Mouse (Mus musculus) frontal cortex, postnatal 36 days (tissue): Measurements from ENCODE around the gene Kirrel3.
A peak's percentile ranks its signal among the peaks of the same experiment; 100 is the strongest.

Experiments used
- DNase-seq, 2 experiments: peaks; one replicate each; pipeline ENCODE4 v3.0.0; 2022; ENCODE audit warnings: low spot score in 2 of 2

Kirrel3 gene

DNA sequence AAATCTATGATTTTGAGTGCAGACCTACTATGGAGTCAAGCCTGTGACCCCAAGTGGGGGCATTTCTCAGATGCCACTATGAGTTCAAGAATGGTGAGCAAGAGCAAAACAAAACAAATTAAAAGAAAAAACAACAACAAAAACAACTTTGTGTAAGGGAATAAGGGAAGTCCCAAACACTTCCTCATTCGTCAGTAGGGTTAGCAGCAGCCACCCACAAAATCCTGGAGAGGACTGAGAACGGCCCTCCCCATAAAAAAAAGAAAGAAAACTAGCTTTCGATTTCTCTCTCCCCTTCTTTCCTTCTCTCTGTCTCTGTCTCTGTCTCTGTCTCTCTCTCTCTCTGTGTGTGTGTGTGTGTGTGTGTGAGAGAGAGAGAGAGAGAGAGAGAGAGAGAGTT is 570.9 kb downstream of the Kirrel3 start:
- DNase-seq = no peak

DNA sequence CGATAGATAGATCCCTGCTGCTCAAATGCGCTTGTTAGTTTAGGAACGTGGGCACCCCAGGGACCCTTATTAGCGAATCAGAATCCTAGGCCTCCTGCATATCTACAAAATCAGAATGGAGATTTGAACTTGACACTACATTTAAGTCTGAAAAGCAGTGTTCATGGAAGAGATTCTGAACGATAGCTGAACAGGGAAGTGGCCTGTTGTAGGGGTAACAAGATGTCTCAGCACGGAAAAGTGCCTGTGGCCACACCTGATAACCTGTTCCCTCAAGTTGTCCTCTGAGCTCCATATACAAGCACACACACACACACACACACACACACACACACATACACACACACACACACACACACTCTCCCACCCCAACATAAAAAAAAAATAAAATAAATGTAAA is 571.9 kb downstream of the Kirrel3 start:
- no peak for DNase-seq

DNA sequence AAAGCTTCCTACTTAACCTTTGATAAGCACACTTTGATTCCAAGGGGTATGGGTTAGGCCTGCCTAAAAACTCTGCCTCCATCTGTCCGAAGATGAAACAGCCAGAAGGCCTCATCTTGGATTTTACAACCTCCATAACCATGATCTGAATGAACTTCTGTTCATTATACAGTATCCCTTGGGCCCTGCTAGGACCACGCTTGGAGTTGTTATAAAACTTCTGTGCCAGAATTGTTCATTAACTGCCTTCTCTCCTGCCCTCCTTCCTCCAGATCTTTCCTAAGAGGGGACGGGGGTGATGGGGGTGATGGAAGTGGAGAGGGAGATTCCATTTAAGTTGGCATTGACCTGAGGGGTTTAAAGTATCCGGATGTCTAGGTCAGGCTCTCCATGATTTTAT is 572.5 kb downstream of the Kirrel3 start:
- no peak for DNase-seq

DNA sequence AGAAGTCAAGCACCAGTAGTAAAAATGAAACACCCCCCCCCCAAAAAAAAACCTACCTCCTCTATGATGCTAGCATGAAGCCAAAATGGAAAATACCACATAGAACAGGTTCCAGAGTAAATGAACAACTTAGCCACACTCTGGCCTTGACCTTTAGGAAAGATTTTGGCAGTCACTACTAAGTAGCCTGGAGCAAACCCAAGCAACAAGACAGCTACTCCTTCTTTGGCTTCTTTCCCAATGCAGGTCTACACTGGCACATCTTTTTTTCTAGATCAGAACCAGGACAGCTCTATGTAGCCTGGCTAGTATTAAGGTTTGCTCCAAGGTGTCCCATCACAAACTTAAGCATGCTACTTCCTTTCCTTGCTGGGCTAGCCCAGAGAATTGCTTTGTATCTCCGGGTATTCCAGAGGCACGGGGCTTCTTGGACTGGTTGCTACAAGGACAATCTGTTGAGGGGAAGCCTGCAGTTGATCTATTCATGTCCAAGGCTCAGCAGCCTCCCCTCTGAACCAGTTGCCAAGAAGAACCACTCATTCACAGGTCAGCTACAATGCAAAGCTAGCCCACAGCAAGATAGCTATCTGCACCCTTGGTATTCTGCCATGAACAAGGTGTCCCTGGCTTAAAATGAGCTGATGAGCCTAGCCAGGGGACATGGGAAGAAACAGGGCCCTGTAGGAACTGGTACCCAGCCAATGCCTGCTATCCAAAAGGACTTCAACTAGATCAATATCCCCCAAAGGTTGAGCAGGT is 573.1 kb downstream of the Kirrel3 start:
- DNase-seq = peak in 1 of 2 experiments; percentile 0

GRCm38 (mm10) chr9:35059881-35060280 is 574.2 kb downstream of the Kirrel3 start:
- peak in 1 of 2 experiments; percentile 0 for DNase-seq

DNA sequence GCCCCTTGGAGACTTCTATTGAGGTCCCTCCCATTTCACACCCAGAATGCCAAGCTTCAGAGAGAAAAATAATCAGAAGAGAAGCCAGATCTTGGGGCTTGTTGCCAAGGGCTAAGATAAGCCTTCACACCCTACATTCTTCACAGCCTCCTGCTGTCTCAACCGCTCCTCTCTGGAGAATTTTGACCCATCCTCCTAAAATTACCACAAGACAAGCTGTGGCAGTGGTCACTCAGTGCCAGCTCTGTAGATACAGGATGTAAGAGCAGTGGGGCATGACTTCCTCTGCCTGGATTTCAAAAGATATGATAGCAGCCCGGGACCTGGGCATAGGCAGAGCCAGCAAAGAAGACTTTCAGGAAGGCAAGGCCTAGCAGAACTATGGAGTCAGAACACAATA is 575.8 kb downstream of the Kirrel3 start:
- DNase-seq = peak in 1 of 2 experiments; percentile 5
